Comparison of ENCODE assay signal across 12 mouse cellular contexts in the genomic region with DNA sequence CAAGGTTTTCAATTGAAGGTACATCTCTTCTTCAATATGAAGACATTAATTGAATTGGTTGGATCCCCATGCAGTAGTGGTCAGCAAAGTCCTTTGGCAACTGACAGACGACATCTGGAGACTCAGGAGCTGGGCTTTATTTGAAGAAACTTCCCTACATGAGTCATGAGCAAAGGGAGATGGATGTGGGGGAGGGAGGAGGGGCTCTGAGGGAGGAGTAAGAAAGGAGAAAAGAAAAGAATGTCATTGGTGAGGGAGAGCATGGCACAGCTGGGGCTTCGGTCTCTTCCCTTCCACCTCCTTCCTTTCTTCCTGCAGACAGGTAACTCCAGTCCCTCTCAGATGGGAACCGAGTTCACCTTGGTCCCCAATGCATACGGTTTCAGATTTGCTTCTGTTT.
"Had no signal": no experiment of that assay in that cellular context is flagged by ENCODE, and none has a peak within 500 bp of the region (broad histone marks: within the 10 kb centered on the region; RNA-seq: fewer than 3 reads in every experiment).

No protein-coding gene starts in this region.

- H3K36me3 ChIP-seq: limb, embryonic 15.5 days; liver, embryonic 12.5 days; lung, embryonic 15.5 days; midbrain, embryonic 15.5 days; neural tube, embryonic 12.5 days; stomach, embryonic 15.5 days had no signal

- H3K9ac ChIP-seq: limb, embryonic 15.5 days; liver, embryonic 12.5 days; lung, embryonic 15.5 days; midbrain, embryonic 15.5 days; neural tube, embryonic 12.5 days; stomach, embryonic 15.5 days had no signal

- ATAC-seq: intestine, embryonic 16.5 days; liver, embryonic 12.5 days; midbrain, embryonic 15.5 days had no signal

- DNase-seq: kidney, adult 2 months; kidney, postnatal 36 days; layer of hippocampus, adult 9-11 months; layer of hippocampus, postnatal 36 days; thymus, postnatal 4 days had no signal

- H3K9me3 ChIP-seq: limb, embryonic 15.5 days; liver, embryonic 12.5 days; lung, embryonic 15.5 days; midbrain, embryonic 15.5 days; neural tube, embryonic 12.5 days; stomach, embryonic 15.5 days had no signal

- H3K4me2 ChIP-seq: limb, embryonic 15.5 days; liver, embryonic 12.5 days; lung, embryonic 15.5 days; midbrain, embryonic 15.5 days; neural tube, embryonic 12.5 days; stomach, embryonic 15.5 days had no signal

- H3K4me3 ChIP-seq: limb, embryonic 15.5 days; liver, embryonic 12.5 days; lung, embryonic 15.5 days; midbrain, embryonic 15.5 days; neural tube, embryonic 12.5 days; stomach, embryonic 15.5 days had no signal

- H3K4me1 ChIP-seq: limb, embryonic 15.5 days; liver, embryonic 12.5 days; midbrain, embryonic 15.5 days; neural tube, embryonic 12.5 days; stomach, embryonic 15.5 days had no signal

- H3K27me3 ChIP-seq: limb, embryonic 15.5 days; liver, embryonic 12.5 days; lung, embryonic 15.5 days; midbrain, embryonic 15.5 days; neural tube, embryonic 12.5 days; stomach, embryonic 15.5 days had no signal

- H3K27ac ChIP-seq: limb, embryonic 15.5 days; liver, embryonic 12.5 days; lung, embryonic 15.5 days; midbrain, embryonic 15.5 days; neural tube, embryonic 12.5 days; stomach, embryonic 15.5 days had no signal
